Mouse (Mus musculus) layer of hippocampus, adult 8-10 months (tissue): ENCODE data around the gene Olfr142. TPM values are rescaled to one million over a fixed set of nuclear protein-coding genes. Genes with fewer than 3 reads are reported as not detected.
"Not testable (repeated sequence)": the region's sequence is repeated elsewhere in the genome, so short reads cannot be mapped to it uniquely, and the experiment has no call there.

ENCODE experiments used
- DNase-seq, 2 experiments: peaks; one replicate each; pipeline ENCODE4 v3.0.0; 2022; ENCODE audit warnings: low spot score in 2 of 2
- total RNA-seq, 4 experiments: library from RNA; stranded (reverse); gene quantifications; 2 replicates each; pipeline ENCODE4 v1.2.4; 2022

Gene Olfr142
- total RNA-seq, result not detected

- no peak for DNase-seq
Observed at GRCm38 (mm10) chr2:90257492-90257891, at the start of gene Olfr142. Olfr142 (minus strand) TSS chr2:90257592.

GRCm38 (mm10) chr2:90292741-90293140 lies 35.3 kb upstream of the Olfr142 start, which contains the start of gene Olfr1272:
Olfr1272 (minus strand) TSS chr2:90292841.
- no peak for DNase-seq

DNA sequence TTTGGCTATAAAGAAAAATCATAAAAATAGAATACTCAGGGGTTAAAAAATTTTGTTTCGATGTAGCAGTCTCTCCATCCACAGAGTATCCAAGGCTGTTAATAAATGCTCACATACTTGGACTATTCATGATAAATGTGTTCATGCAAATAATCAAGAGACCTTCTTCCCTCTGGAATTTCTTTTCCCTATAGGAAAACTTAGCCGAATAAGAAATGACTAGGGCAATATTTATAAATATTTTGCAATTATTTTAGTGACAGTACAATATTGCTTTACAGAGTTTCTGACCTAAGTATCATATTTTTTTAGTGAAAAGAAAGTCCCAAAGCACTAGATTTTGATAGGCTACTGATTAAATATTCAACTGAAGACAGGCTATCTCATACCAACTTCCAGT lies 13.5 kb upstream of the Olfr142 start, which contains the start of gene Olfr1271:
Gene Olfr1271 (minus strand): TSS at position 101 of the 400 bp plus-strand sequence.
- DNase-seq, result no peak

GRCm38 (mm10) chr2:90224393-90224792 lies 33.0 kb downstream of the Olfr142 start, which contains the start of gene Olfr1506:
Olfr1506 (minus strand) TSS chr2:90224493.
- DNase-seq, result not testable (repeated sequence)

Other genes with a start within 250 kb of the Olfr142 start
- gene Olfr1263, start 245.5 kb downstream of the Olfr142 start, total RNA-seq, result not detected
- gene Olfr1264, start 232.0 kb downstream of the Olfr142 start, total RNA-seq, result not detected
- gene Olfr1265, start 222.3 kb downstream of the Olfr142 start, total RNA-seq, result not detected
- not detected for gene Olfr140, start 194.0 kb downstream of the Olfr142 start, total RNA-seq
- not detected for gene Olfr1269, start 136.2 kb downstream of the Olfr142 start, total RNA-seq
- not detected for gene Olfr32, start 115.3 kb downstream of the Olfr142 start, total RNA-seq
- gene Olfr1270, start 104.5 kb downstream of the Olfr142 start, total RNA-seq, result not detected
- gene Olfr1506, start 33.1 kb downstream of the Olfr142 start, total RNA-seq, result under 1 TPM in 1 of 4 experiments, not detected in 3; 0.25 TPM
- gene Olfr1271, start 13.4 kb upstream of the Olfr142 start, total RNA-seq, result not detected
- gene Olfr1272, start 35.2 kb upstream of the Olfr142 start, total RNA-seq, result not detected
- gene Gm13769, start 64.6 kb upstream of the Olfr142 start, total RNA-seq, result under 1 TPM in 2 of 4 experiments, not detected in 2; 0.41 to 0.47 TPM
- gene Olfr1274-ps, start 141.1 kb upstream of the Olfr142 start, total RNA-seq, result not detected